Mouse (Mus musculus) MN1 (cell line): ENCODE data around the gene Spz1.
"Not testable (repeated sequence)": the region's sequence is repeated elsewhere in the genome, so short reads cannot be mapped to it uniquely, and the experiment has no call there.

Source experiments
- DNase-seq: peaks from one replicate; pipeline ENCODE4 v3.0.0-alpha.2; 2016; ENCODE audit warnings: low spot score

Gene Spz1

DNA sequence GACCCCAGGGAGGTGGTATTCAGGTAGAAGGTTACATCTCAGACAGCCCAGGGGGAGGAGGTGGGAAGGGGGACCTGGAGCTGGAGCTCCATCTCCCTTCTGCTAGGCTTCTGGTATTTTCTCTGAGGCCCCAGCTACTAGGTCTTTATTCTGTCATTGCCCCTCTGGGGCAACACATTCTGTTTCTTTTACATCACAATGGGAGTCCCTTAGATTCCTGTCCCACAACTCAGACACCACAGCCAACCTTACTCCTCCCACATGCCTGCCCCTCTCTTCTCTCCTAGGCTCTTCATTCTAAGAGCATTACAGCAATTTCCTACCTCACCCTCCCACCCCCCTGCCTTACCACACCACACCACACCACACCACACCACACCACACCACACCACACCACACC lies at the start of gene Spz1:
Gene Spz1 (minus strand): TSS at position 101 of the 400 bp plus-strand sequence.
- no peak for DNase-seq

DNA sequence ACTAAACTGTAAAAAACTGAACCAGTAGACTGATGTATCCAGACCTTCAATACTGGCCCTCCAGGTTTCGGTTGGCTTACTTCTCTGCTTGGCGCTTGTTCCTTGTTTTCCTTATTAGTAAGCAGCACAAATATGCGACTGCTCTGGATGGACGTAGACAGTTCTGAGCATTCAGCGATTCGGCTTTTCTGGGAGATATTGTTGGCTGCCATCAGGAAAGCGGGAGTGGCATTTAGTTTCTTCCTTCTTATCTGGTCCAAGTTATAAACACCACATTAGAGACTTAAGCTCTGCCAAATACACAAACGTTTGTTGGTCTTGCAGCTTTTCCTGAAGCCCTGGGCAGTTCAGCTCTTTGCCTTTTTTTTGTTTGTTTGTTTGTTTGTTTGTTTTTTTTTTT lies 40.5 kb upstream of the Spz1 start:
- DNase-seq, result no peak

DNA sequence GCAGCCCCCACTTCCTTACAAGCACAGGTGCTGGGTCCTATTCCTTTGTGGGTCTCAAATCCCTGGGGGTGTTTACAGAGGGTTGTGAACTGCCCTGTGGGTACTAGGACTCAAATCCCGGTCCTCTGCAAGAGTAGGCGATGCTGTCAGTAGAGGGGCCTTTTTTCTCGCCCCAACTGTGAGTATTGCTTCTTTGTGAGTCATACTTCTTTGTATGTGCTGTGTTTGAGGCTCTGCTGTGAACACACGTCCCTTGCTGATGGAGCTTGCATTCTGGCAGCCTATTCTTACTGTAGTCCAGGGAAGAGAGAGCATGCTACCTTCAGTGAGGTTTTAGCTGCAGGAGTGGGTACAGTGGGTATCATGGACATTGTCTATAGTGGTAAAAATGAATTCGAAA lies 39.2 kb upstream of the Spz1 start:
- no peak for DNase-seq

DNA sequence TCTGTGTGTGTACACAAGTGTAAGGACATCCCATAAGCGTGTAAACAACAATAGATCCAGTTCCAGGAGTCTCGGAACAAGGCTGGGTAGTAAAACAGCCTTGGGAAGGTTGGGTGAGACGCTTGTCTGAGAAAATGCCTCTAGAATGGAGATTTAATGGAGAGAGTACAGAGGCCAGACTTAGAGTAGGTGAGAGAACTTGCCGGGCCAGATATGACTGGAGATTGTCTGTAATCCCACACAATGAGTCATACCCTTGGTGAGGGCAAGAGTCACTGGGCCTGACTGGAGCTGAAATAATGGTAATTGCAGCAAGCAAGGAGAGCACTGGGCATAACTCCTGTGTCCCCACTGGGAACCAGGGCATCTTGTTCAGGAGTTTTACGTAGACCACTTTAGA lies 37.1 kb upstream of the Spz1 start:
- peak; percentile 46 for DNase-seq

DNA sequence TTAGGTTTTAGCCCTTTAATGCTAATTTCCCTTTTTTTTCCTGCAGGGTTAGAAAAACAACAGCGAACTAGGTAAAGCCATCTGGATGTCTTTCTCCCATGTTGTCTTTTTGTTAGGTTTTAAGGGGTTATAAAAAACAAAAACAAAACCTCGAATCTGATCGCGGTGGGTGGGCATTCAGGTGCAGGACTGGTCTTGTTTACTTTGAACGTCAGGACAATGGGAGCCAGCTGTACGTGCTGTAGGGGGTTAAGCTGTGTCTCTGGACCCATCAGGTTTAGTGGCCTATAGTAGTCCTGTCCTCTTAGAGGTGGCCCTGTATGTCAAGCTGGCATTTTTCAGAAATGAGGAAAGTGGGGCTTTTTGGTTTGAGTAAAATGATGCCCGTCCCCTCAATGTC lies 35.9 kb upstream of the Spz1 start:
- no peak for DNase-seq

DNA sequence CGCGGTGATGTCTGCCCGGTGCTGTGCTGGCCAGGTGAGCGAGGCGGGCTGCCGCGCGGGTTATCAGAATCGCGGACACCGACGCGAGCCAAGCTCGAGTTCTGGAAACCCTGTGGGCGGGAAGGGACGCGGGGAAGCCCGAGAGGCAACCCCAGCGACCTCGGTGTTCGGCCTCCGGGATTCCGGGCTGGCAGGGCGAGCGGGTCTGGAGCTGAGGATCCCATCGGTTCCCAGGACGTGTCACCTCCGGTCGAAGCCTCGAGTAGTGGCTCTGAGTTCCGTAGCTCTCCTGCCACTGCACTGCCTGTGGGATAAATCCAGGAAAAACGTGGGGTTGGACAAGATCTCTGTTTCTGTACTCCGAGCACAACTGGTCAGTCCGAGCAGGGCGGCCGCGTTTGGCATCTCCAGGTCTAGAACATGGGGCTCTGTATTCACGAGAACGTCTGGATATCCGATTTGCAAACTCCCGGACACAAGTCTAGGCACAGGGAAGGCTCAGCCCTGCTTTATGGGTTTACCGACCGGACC lies 35.3 kb upstream of the Spz1 start:
- no peak for DNase-seq

DNA sequence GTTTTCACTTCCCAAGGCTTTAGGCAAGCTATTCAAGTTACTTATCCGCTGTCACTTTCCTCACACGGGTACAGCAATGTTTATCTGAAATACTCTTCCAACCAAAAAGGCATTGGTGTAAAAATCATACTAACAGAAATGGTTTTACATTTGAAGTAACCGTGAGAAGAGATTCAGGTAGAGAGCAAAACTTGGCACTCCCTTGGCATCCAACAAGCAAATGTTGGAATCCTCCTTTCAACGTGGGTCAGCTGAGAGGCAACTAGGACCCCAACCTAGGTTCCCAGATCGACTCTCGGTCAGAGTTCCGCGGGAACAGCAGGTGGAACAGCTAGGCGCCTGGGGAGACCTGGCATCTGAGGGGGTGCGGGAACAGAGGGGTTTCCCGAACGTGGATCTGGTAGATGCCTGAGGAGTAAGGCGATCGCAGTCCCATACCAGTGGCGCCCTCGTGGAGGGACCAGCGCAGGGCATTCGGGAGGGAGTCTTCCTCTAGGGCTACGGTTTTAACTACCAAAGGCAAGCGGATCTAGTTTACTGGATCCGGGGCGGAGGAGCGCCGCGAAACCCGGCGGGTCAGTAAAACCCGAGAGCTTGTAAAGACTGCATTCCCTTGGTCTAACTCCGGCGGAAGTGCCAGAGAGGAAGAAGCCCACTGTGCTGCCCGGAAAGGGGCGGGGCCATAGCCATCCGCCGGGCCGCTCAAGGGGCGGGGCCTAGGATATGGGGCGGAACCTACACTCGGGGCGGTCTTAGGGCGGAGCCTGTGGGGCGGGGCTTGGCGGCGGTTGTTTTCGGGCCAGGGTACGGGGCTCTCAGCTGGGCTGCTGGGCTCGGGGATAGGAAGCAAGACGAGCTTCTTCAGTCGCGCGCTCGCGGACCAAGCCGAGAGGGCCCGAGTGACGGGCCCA lies 34.6 kb upstream of the Spz1 start, which contains the start of gene Serinc5:
Gene Serinc5 (plus strand): TSS at position 781 of the 911 bp plus-strand sequence.
- peak; percentile 94 for DNase-seq

DNA sequence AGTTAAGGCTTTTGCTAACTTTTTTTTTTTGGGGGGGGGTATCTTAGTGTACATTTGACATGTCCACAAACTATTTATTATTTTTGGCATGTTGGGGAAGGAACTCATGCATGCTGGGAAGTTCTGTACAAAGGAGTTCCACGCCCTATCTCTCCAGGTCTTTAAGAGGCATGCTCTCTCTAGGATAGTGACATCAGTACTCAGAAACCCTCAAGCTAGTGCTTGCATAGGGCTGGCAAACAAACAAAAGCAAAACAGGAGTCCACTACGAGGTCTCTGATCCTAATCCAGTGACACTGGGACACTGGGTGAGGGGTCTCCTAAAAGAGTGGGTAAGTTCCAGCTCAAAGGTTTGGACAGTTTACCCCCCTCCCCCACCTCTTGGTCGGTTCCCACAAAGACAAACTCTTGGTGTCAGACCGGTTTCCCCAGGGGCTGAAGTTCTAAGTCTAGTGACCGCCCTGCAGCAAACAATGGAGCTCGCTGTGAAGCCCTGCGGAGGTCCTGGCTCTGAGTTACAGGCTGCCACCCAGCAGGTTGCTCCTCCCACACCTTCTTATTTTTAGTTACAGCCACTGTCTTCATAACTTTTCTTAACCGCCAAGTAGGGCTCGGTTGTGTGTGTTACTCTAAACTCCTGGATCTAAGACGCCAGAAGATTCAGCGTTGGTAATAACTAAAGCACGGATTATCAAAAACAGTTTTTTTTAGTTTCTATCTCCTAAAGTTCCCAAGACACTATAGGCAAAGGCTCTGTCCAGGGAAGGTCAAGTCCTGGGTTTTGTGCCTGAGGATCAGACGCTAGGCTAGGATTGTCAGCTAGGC lies 33.7 kb upstream of the Spz1 start:
- no peak for DNase-seq

DNA sequence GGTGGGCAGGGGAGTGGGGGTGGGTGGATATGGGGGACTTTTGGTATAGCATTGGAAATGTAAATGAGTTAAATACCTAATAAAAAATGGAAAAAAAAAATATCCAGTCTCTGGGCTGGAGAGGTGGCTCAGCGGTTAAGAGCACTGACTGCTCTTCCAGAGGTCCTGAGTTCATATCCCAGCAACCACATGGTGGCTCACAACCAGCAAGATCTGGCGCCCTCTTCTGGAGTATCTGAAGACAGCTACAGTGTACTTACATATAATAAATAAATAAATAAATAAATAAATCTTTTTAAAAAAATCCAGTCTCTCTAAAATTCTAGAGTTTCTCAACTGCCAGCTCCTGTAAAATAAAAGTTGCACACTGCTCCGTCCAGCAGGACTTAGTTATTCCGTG lies 29.3 kb upstream of the Spz1 start:
- DNase-seq, result not testable (repeated sequence)

DNA sequence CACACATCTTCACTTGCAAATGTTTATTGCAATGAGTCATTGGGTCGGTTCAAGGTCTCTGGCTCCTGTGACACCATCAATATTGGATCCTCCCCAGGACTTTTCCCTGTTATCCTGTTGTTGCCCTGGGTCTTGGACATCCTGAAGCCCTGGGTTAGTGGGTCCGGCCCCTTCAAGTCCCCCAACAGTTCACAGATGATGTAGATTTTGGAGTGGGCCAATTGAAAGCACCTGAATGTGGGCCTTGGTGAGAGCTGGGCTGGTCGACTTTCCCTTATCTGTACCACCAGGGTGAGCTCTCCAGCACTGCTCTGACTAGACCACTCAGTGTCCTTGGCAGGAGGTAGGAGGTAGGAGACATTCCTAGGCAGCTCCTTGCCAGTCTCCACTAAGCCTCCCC lies 19.5 kb upstream of the Spz1 start:
- DNase-seq, result no peak

DNA sequence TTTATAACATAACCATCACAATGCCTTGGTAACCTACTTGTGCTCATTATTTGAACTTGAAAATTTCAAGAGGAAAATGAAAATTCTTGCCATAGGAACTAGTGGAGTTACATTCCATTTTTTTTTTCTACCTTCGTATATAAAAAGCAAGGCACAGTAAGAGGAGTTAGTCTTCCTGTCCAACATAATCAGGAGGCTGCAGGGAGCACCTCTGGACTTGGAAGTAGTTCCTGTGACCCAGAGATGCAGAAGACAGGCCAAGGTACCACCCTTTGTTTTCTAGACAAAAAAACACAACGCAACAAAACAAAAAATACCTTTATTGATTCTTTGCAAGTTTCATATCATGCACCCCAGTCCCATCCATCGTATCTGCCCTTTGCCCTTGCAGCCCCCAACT lies 18.9 kb upstream of the Spz1 start:
- no peak for DNase-seq

DNA sequence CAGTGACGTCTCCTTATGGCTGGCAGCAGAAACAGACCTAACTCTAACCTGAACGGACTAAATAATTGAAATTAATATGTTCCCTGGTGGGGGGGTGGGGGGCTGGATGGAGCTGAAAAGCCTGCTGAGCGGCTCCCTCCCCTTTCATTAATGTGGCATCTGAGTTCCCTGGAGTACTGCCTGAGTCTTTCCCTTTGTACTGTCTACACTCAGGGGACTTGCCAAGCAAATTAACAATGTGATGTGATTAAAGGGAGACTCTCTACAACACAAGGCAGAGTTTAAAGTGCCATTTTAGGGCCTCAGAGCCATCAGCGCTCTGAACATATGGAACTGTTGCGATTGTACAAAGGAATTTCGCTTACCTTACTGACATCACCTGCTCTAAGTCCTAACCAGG lies 18.5 kb upstream of the Spz1 start:
- peak; percentile 21 for DNase-seq

DNA sequence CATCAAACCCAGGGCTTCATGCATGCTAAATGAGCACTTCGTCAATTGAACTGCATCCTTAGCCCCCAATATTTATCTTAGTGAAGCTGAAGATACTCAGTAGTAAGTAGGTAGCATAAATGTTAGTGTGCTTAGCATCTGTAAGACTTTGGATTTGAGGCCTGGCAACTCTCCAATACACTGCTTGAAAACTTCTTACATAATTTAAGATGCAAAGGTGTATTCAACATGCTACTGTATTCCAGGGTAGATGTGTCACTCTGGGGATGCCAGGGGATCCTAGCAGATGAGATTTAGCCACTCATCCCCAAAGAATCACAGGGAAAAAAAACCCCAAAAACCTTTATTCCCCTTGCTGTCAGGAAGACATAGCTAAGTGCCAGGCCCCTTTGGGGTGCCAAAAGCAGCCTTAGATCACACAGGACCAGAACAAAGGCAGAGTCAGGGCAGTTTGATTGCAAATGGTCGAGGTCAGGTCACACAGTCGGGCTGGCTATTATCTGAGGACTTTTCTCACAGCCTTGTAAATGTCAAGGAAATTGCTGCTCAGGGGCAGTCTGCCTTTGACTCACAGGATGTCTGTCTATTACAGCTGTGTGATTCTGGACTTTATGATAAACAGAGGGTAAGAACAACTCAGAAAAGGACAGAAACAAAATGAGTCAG lies 17.9 kb upstream of the Spz1 start:
- DNase-seq, result peak; percentile 28

DNA sequence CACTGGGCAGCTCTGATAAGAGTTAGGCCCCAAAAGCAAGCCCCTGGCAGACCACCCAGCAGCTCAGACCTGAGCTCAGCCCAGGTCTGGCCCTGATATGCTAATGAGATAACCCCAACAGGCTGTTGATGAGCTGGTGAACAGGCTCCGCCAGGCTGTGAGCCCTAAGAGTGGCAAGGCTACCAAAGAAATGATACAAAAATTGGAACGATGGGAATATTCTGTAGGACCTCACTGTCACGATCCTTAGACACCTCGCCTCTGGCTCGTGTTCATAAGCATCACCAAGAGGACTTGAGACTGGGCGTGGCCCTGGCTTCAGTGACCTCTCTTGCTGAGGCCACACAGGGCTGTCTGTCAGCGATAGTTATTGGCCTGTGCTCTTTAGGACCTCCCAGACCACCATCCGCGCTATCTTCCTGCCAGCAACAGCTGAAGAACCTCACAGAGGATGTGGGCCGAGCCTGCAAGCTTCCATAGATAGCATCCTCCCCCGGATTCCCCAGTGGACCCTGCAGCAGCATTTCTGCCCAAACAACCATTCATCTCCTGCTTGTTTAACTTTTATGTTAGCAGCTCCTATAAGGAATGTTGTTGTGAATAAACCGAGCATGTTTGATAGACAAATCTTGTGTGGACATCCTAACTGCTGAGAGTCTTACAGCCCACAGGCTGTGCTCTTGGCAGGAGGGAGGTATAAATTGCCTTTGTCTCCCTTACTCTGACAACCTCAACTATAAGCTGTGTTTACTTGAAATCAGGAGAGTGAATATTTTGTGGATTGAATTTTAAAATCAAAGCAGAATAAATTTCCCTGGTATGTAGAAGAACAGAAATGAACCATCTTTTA lies 17.0 kb upstream of the Spz1 start:
- peak; percentile 31 for DNase-seq

DNA sequence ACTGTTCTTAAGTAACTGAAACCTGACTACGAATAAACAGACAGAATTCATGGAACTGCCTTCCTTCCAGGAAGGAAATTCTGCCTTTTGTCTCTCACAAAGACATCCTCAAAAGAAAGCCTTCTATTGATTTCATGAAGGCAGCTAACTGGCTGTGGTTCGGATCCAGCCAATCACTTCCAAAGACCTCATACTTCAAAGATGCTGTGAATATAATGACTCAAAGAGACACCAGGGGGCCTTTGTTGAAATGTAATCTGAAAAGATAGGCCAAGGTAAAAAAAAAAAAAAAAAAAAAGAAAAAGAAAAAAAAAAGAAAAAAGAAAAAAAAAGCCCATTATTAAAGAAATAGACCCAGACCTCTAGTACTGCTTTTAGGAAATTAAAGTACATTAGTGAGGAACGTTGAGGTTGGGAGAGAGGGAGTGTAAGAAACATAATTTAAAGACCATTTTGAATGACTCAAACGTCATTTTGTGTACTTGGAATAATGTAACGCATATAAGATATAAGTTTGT lies 16.4 kb upstream of the Spz1 start:
- no peak for DNase-seq

DNA sequence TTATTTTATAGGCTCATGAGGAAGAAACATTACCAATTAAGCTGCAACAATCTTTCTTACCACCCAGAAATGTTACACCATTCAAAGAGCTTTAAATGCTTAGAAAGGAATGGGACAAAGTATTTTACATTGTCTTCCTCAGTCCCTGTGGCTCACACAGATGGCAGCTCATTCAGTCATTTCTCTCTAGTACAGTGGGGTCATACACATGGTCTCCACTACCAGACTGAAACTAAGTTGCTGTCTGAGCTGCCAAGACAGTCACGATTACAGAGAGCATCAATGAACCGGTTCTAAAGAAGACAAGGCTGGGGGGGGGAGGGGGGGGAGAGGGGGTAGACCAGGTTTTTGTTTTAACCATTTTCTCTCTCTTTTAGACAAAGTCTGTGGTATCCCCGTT lies 15.3 kb upstream of the Spz1 start:
- DNase-seq, result no peak

DNA sequence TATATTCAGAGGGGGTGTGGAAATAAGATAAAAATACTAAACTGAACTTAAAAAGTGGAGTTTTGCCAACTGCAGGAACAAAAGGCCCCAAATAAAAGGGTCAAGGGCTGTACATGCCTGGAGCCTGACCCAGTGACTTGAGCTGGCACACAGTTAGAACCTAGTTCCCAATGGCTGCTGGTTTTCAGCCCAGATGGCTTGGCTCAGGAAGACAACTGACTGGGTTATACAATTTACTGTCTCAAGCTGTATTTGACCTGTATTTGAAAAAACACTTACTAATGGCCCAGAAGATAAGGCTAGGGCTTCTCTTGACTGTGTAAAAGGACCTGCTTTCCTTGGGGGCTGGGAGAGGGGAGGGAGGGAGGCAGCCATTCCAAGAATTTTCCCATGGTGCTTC lies 13.3 kb upstream of the Spz1 start:
- DNase-seq, result no peak

DNA sequence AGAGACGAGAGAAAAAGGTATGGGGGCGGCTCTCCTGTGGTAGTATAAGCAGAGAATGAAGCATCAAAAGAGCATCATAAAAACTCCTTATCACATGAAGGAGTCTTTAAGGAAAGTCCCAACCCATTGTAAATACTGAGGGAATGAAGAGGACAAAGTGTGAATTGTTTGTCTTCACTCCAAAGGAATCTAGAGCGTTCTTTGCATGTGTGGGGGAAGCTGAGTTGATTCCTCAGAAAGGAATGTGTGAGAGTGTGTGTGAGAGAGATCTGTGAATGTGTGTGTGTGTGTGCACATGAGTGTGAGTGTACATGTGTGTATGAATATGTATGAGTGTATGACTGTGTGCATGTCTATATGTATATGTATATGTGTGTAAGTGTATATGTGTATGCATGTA lies 12.7 kb upstream of the Spz1 start:
- DNase-seq, result no peak

DNA sequence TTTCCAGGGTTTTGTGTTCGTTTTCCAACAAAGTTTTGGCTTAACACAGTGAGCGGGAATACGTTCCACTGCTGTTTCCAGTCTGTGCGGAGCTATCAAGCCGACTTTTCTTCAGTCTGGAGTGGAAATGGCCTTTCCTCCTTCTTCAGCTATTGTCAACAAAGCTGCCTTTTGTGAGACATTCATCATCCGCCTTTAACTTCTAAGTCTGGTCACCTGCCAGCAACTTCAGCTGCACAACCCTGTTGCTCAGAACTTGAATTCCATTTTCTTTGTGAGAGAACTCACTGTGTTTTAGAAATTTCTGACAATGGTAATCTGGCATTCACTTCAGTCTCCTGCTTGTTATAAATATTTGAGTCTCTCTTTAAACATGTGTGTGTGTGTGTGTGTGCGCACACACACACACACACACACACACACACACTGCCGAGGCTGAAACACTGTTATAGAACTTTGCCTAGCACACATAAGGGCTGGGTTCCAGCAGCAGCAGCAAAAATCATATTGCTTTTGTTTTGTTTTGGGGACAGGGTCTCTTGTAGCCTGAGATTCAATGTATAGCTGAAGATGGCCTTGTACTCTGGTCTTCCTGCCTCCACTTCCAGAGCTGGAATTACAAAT lies 8.2 kb upstream of the Spz1 start:
- DNase-seq, result no peak

DNA sequence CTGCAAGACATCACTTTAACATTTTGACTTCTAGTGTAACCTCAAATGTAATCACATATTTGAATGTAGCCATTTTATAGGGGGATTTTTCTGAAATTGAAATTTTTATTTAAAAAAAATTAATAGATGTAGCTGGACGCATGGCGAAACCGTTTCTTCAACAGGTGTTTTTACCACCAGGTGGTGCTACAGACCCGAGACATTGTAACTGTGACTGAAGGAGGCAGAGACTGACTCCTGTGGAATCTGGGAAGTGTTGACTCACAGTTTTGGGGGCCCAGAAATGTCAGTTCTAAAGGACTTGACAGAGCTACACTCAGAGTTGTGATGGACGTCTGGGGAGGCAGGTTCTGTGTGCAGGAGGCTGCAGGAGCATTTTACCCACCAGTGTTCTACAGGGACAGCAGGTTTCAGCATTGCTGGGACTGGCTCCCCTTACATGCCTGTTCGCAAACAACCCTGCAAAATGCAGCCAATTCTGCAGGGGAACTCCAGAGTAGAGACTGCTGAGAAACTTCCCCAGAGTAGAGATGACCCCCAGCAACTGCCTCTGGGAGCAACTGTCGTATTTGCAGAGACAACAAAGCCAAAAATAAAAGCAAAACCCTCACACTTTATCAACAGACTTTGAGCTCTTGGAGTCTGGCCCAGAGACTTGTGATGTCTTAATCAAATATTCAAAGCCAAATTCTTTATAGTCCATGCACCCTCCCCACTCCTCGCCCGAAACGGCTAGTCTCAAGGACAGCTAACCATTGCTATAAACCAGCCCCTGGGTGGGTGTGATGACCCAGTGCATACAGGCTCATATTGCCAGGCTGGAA lies 4.5 kb upstream of the Spz1 start:
- peak; percentile 81 for DNase-seq
